Mouse (Mus musculus) lung, embryonic 16.5 days (tissue): ENCODE measurements around the gene Micu1. TPM values are rescaled to one million over a fixed set of nuclear protein-coding genes. Genes with fewer than 3 reads are reported as not detected.

Experiments
- polyA plus RNA-seq: library from polyadenylated mRNA; unstranded; fragments of >200 nt; fragmentation: Nextera tagmentation; extraction: Ambion mirVana; gene quantifications from 2 replicates; pipeline ENCODE4 v1.2.1, GENCODE M21; 2015

Gene Micu1
- polyA plus RNA-seq, 1 experiment from 2014 or later, result 68.8 TPM

Other genes starting within 250 kb of the Micu1 start
- not detected in 2 replicates for gene Gm10322, start 86.4 kb upstream of the Micu1 start, polyA plus RNA-seq
- 30.6 and 33.3 TPM in 2 replicates for gene Mcu, start 85.8 kb upstream of the Micu1 start, polyA plus RNA-seq
- 24.2 and 27.1 TPM in 2 replicates for gene Dnajb12, start 177.1 kb downstream of the Micu1 start, polyA plus RNA-seq
- 36.3 and 39.3 TPM in 2 replicates for gene Ddit4, start 249.4 kb downstream of the Micu1 start, polyA plus RNA-seq